Mouse (Mus musculus): ENCODE results near the gene Gm29666.

Gene Gm29666

GRCm38 (mm10) chr15:84919938-84920337 is at the start of gene Gm29666:
Gene Gm29666 (minus strand): TSS chr15:84920038.
- no peak for DNase-seq

GRCm38 (mm10) chr15:84968534-84968933 is 48.7 kb upstream of the Gm29666 start:
- DNase-seq = no peak

- peak; percentile 42 for DNase-seq
Observed at GRCm38 (mm10) chr15:84965575-84966360, 45.9 kb upstream of the Gm29666 start.

- no peak for DNase-seq
Observed at GRCm38 (mm10) chr15:84964771-84965170, 44.9 kb upstream of the Gm29666 start.

GRCm38 (mm10) chr15:84962518-84962917 is 42.7 kb upstream of the Gm29666 start:
- no peak for DNase-seq

- no peak for DNase-seq
Observed at GRCm38 (mm10) chr15:84960692-84961091, 40.9 kb upstream of the Gm29666 start.

GRCm38 (mm10) chr15:84959891-84960290 is 40.1 kb upstream of the Gm29666 start:
- no peak for DNase-seq

- no peak for DNase-seq
Observed at GRCm38 (mm10) chr15:84958331-84958730, 38.5 kb upstream of the Gm29666 start.

- DNase-seq = no peak
Observed at GRCm38 (mm10) chr15:84957851-84958250, 38.0 kb upstream of the Gm29666 start.

GRCm38 (mm10) chr15:84953259-84953658 is 33.4 kb upstream of the Gm29666 start:
- no peak for DNase-seq

- no peak for DNase-seq
Observed at GRCm38 (mm10) chr15:84950053-84950452, 30.2 kb upstream of the Gm29666 start.

DNA sequence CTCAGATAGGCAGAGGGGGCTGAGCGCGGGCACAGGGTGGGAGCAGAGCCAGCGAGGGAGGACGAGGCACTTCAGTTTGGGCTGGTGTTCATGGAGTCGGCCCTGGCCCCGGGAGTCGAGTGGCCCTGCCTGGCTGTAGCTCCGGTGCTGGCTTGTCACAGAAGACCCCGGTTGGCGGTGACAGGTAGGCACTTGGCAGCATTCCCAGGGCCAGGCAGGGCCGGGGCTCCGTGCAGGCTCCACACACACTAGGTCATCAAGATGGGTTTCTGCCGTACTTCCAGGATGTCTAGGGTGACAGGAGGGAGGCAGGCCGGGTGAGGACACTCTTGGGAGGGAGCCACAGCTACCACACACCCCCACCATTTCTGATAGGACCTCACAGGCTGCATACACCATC is 29.2 kb upstream of the Gm29666 start:
- no peak for DNase-seq

DNA sequence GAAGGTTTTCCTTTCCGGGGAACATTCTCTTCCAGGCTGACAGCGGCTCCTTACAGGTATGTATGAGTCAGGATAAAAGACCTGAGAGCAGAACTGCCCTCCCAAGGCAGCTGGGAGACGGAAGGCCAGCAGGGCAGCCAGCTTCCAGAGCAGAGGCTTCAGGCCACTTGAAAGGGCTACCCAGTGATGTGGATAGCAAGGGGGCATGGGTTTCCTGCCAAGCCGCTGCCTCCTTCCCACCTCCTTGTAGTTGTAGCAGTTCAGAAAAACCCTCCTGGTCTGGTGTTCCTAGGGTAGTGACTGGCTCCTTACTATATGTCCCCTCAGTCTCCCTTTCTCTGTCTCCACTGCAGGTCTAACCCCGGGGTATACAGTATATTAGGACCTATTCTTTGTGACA is 24.5 kb upstream of the Gm29666 start:
- no peak for DNase-seq

DNA sequence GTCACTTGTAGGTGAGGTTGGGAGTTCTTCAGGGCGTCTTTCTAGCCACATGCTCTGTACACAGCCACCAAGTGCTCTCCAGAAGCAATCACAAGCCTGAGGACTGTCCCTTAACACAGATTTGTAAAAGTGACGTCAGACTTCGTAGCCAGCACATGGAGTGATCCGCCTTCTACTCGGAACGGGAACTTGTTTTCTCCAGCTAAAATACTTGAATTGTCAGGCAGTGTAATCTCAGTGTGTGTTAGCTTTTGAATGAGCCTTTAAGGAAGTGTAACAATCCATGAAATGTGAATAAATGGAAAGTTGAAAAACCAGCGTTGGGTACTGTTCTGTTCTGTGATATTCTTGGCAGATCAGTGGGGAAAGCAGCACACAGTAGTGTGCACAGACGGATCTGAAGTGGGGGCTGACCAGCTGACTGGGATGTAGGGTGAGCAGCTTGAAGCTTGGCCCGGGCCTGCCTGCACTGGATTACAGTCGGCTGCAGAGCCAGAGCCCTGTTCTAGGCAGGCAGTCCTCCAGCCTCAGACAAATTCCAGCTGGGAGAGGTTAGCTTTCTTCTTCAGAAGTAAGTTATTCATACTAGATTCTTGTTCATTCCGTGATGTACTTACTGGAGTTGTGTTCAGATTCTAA is 22.9 kb upstream of the Gm29666 start:
- DNase-seq = no peak

- peak; percentile 65 for DNase-seq
Observed at GRCm38 (mm10) chr15:84940102-84940501, 20.3 kb upstream of the Gm29666 start.

DNA sequence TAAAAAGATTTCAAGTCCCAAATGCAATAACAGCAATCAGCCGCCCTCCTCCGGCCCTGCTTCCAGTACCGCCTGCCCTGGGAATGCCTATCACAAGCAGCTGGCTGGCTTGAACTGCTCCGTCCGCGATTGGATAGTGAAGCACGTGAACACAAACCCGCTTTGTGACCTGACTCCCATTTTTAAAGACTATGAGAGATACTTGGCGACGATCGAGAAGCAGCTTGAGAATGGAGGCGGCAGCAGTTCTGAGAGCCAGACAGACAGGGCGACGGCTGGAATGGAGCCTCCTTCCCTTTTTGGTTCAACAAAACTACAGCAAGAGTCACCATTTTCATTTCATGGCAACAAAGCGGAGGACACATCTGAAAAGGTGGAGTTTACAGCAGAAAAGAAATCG is 15.1 kb upstream of the Gm29666 start:
- no peak for DNase-seq

- DNase-seq = no peak
Observed at GRCm38 (mm10) chr15:84932351-84932750, 12.5 kb upstream of the Gm29666 start.

DNA sequence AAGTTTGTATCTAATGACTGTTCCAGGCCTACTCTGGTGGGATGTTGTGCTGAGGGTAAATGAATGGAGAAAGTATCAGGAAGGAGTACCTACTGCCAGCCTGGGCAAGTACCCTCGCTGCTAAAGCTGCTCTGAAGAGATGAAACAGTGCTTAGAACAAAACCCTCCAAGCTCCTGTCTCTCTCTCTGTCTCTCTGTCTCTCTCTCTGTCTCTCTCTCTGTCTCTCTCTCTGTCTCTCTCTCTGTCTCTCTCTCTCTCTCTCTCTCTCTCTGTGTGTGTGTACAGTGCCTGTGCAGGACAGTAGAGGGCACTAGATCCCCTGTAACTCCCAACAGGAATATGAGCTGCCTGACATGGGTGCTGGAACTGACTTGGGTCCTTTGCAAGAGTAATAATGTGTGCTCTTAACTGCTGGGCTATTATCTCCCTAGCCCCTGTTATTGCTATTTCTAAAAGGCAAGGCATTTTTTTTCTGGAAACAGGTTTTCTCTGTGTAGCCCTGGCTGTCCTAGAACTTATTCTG is 5.7 kb upstream of the Gm29666 start:
- peak; percentile 22 for DNase-seq

DNA sequence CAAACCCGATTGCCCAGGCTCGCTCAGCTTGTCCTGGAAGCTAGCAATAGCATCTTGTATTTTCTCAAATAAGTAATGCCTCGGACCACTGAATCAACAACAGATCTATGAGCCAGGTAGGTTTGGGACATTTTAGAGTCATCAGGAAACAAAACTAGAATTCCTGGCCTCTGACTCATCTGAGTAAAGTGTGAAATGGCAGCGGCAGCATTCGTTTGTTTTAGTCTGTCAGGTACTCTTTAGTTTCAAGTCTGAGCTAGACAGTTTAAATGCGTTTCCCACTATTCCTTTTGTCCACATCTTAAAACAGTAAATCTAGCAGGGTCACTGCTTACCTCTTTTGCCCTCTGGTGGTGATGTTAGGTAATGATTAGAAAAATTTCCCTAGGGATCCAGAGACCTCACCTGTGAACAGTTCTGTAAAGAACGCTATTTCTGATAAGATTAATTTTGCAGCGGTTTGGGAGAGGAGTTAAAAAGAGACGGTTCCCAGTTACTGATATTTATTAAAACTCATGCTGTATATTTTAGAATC is 5.0 kb upstream of the Gm29666 start:
- DNase-seq = peak; percentile 79

- peak; percentile 22 for DNase-seq
Observed at GRCm38 (mm10) chr15:84923508-84924181, 3.8 kb upstream of the Gm29666 start.

- DNase-seq = peak; percentile 100
Observed at GRCm38 (mm10) chr15:84922884-84923507, 3.2 kb upstream of the Gm29666 start, which contains the start of gene Nup50. Gene Nup50 (plus strand): TSS chr15:84923411.

DNA sequence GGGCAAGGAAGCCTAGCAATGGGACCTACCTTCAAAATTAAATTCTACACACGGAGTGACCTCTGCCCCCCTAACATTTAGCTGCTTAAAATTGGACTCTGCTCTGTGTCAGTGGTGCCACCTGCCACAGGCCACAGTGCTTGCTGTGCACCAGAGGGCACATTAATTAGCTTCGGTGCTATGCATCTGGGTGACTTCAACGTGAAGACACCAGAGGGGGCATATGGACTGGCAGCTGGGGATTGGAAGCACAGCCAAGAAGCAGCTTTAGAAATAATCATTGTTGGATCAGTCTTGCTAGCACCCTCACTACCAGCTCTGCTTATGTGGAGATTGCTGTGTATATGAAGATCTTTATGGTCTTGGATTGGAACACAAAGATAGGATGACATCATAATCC is 6.6 kb downstream of the Gm29666 start:
- DNase-seq = no peak

Measured in lung, postnatal 36 days (tissue).